Mouse (Mus musculus) c-Kit-negative CD71-positive TER-119-positive erythroid progenitor cells, embryonic 14.5 days (primary cell): ENCODE results near the gene Vipas39.

ENCODE experiments used
- DNase-seq: peaks from one replicate; pipeline ENCODE4 v3.0.0-alpha.2; 2013; ENCODE audit warnings: low read depth, low spot score

The Vipas39 gene

GRCm38 (mm10) chr12:87196310-87196709, 69.7 kb downstream of the Vipas39 start:
- DNase-seq = no peak

- DNase-seq = no peak
Measured at GRCm38 (mm10) chr12:87195069-87195468, 71.0 kb downstream of the Vipas39 start.

- DNase-seq = no peak
Measured at GRCm38 (mm10) chr12:87193008-87193407, 73.0 kb downstream of the Vipas39 start.
